In the genomic region with DNA sequence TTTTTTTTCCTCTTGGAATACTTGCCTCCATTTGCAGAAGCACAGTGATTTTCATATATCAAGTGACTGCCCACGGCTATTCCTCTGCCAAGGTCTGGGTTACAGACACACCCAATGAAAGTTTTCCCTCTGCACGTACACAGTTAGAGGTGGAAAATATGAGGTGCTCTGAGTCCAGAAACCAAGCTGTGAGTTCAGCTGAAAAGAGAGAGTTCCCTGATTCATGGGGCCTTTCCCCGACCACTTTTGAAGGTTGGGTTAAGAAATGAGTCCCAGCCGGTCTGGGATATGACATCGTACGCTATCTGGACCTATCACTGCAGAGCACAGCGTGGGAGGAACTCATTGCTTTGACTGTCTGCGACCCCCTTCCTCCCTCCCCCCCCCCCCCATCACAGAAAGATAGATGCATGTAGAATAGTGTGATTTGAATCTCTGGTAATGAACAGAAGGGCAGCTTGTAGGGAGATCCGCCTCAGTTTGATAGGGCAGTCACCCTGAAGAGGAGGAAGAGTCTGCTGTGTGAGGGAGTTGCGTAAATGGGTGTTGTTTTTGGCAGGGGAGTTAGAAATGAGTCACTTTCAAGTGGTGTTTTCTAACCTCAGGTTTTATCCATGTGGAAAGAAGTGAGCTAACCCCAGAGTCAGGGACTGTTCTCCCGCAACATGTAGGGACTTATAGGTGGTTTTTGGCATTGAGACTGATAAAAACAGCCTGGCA, we compare ENCODE assay signal across 10 mouse cellular contexts.
DNase-seq lines count a peak whose midpoint lies in the region; ATAC-seq lines count a peak whose summit lies in the region.
"Had no signal": no experiment of that assay in that cellular context is flagged by ENCODE, and none has a peak within 500 bp of the region (broad histone marks: within the 10 kb centered on the region; RNA-seq: fewer than 3 reads in every experiment).

No protein-coding gene starts in this region.

- peak; percentile 71 for ATAC-seq in activated CD4-positive, CD25-positive, alpha-beta regulatory T cell, adult 4 months
- ATAC-seq in megakaryocyte, adult 5-6 weeks (ENCODE audit: poor library complexity, severe bottlenecking) = peak; percentile 77
- ATAC-seq in forebrain, embryonic 14.5 days = no peak; the same call in 1 of the 2 replicates
- no peak for ATAC-seq in hindbrain, embryonic 14.5 days (ENCODE audit: low FRiP score)

- no peak overlapping the region for H3K4me2 ChIP-seq in forebrain, embryonic 14.5 days (ENCODE audit: low read length)
- H3K4me2 ChIP-seq in hindbrain, embryonic 14.5 days (replicated peaks) = no peak overlapping the region

- no peak overlapping the region; the same call in 1 of the 2 replicates for H3K27ac ChIP-seq in heart, embryonic 10.5 days
- no peak overlapping the region for H3K27ac ChIP-seq in forebrain, embryonic 14.5 days (ENCODE audit: low read depth, low read length)
- no peak overlapping the region for H3K27ac ChIP-seq in hindbrain, embryonic 14.5 days

- H3K9me3 ChIP-seq in heart, embryonic 10.5 days = no peaks in the 10 kb centered on the region
- H3K9me3 ChIP-seq in forebrain, embryonic 14.5 days (replicated peaks; ENCODE audit: control insufficient read depth, low read length) = no peaks in the 10 kb centered on the region
- no peaks in the 10 kb centered on the region for H3K9me3 ChIP-seq in hindbrain, embryonic 14.5 days (ENCODE audit: control insufficient read depth, low read length)

- no peaks in the 10 kb centered on the region for H3K36me3 ChIP-seq in heart, embryonic 10.5 days
- no peaks in the 10 kb centered on the region for H3K36me3 ChIP-seq in forebrain, embryonic 14.5 days (ENCODE audit: control insufficient read depth, insufficient read depth, low read length)
- H3K36me3 ChIP-seq in hindbrain, embryonic 14.5 days (replicated peaks; ENCODE audit: control insufficient read depth, insufficient read depth) = no peaks in the 10 kb centered on the region

- no peak overlapping the region for H3K9ac ChIP-seq in forebrain, embryonic 14.5 days (ENCODE audit: low read length)
- H3K9ac ChIP-seq in hindbrain, embryonic 14.5 days = no peak overlapping the region

- 64% methylated on average over 11 of the region's 11 CpGs for WGBS in heart, embryonic 10.5 days
- WGBS in forebrain, embryonic 14.5 days = 75% methylated on average over 11 of the region's 11 CpGs
- WGBS in hindbrain, embryonic 14.5 days = 73% methylated on average over 11 of the region's 11 CpGs

- H3K4me3 ChIP-seq in heart, embryonic 10.5 days = no peak overlapping the region
- no peak overlapping the region for H3K4me3 ChIP-seq in forebrain, embryonic 14.5 days (ENCODE audit: low read depth, low read length)
- no peak overlapping the region for H3K4me3 ChIP-seq in hindbrain, embryonic 14.5 days (replicated peaks; ENCODE audit: low read length)

- DNase-seq in heart, adult 18-20 months = peak; percentile 74 to 88
- no peak for DNase-seq in heart, embryonic 10.5 days (ENCODE audit: low spot score)
- DNase-seq in heart, postnatal 10 days = peak; percentile 60 to 67
- DNase-seq in forebrain, embryonic 14.5 days (ENCODE audit: low spot score) = no peak
- no peak for DNase-seq in hindbrain, embryonic 14.5 days (ENCODE audit: low spot score)
- no peak for DNase-seq in left cerebral cortex, adult 8-10 months (ENCODE audit: low spot score in 2 of 2)
- DNase-seq: gastrocnemius, postnatal 25 days; midbrain, embryonic 14.5 days had no signal

- no peaks in the 10 kb centered on the region for H3K27me3 ChIP-seq in heart, embryonic 10.5 days (ENCODE audit: insufficient read depth, poor library complexity, severe bottlenecking)
- no peaks in the 10 kb centered on the region for H3K27me3 ChIP-seq in forebrain, embryonic 14.5 days (replicated peaks; ENCODE audit: control insufficient read depth, insufficient read depth, low read length)
- no peaks in the 10 kb centered on the region for H3K27me3 ChIP-seq in hindbrain, embryonic 14.5 days (ENCODE audit: control insufficient read depth, insufficient read depth, low read length)

- intact Hi-C loops in heart, postnatal 10 days (cut with DNase I) = no loop called here

- H3K4me1 ChIP-seq in heart, embryonic 10.5 days = peaks cover 36% of the 10 kb centered on the region
- no peaks in the 10 kb centered on the region for H3K4me1 ChIP-seq in forebrain, embryonic 14.5 days (ENCODE audit: control insufficient read depth, insufficient read depth, low read length)
- no peaks in the 10 kb centered on the region for H3K4me1 ChIP-seq in hindbrain, embryonic 14.5 days (replicated peaks; ENCODE audit: control insufficient read depth, insufficient read depth, low read length)

Comparison
In these comparisons a context has a peak if more than half of its experiments do, and no peak if none do; other contexts are left out.
1. DNase-seq: peak in heart, adult 18-20 months (2 of 2) and heart, postnatal 10 days (2 of 2); none in heart, embryonic 10.5 days (single experiment), forebrain, embryonic 14.5 days (single experiment), hindbrain, embryonic 14.5 days (single experiment) and left cerebral cortex, adult 8-10 months (0 of 2).
2. ATAC-seq: peak in activated CD4-positive, CD25-positive, alpha-beta regulatory T cell, adult 4 months (single experiment) and megakaryocyte, adult 5-6 weeks (single experiment); none in forebrain, embryonic 14.5 days (single experiment) and hindbrain, embryonic 14.5 days (single experiment).